Mouse (Mus musculus): ENCODE results near the gene Pkp4.

GRCm38 (mm10) chr2:59212430-59212829, 51.8 kb downstream of the Pkp4 start:
- no peak for TF ChIP-seq ZMIZ1 (IDR thresholded peaks at IDR 0.05; ENCODE audit: low read depth, low read length)
- no peak for TF ChIP-seq POLR2AphosphoS5 (IDR thresholded peaks at IDR 0.05; ENCODE audit: borderline replicate concordance, low read depth, low read length)
